Mouse (Mus musculus) heart, postnatal 0 days (tissue): ENCODE data around the gene Casp8.

Source experiments
- CTCF ChIP-seq: IDR thresholded peaks from 2 replicates; pipeline ENCODE4 v1.5.1; 2016; ENCODE audit warnings: antibody characterized with exemption, control low read depth, low read depth
- EP300 ChIP-seq: IDR thresholded peaks from 2 replicates; pipeline ENCODE4 v1.6.1; 2016; ENCODE audit warnings: antibody characterized with exemption, low read depth

GRCm38 (mm10) chr1:58777583-58777982 lies 17.6 kb upstream of the Casp8 start:
- no peak for TF ChIP-seq CTCF
- TF ChIP-seq EP300, result no peak
